Mouse (Mus musculus): ENCODE measurements at regions not wholly inside any gene's neighbourhood (a gene's known extent, or its start where the extent isn't known, plus 50 kb on each side); places are given as distances from the start of the nearest gene placed in this dataset.

- no peak for DNase-seq (ENCODE audit: low spot score)
These were observed 67.6 kb upstream of the Tmem189 start for GRCm38 (mm10) chr2:167757157-167757780.

GRCm38 (mm10) chr2:167756721-167757120 lies 67.1 kb upstream of the Tmem189 start:
- DNase-seq (ENCODE audit: low spot score), result no peak

GRCm38 (mm10) chr2:167754929-167755551 lies 65.4 kb upstream of the Tmem189 start:
- DNase-seq (ENCODE audit: low spot score), result no peak

- peak; percentile 47 for DNase-seq (ENCODE audit: low spot score)
These were observed 64.3 kb upstream of the Tmem189 start for GRCm38 (mm10) chr2:167753898-167754297.

- DNase-seq (ENCODE audit: low spot score), result no peak
These were observed 63.4 kb upstream of the Tmem189 start for GRCm38 (mm10) chr2:167752805-167753556.

- DNase-seq (ENCODE audit: low spot score), result no peak
These were observed 62.0 kb upstream of the Tmem189 start for GRCm38 (mm10) chr2:167751585-167751984.

- DNase-seq (ENCODE audit: low spot score), result no peak
These were observed 58.7 kb upstream of the Tmem189 start for GRCm38 (mm10) chr2:167748297-167748696.

- no peak for DNase-seq (ENCODE audit: low spot score)
These were observed 57.7 kb upstream of the Tmem189 start for GRCm38 (mm10) chr2:167747164-167747843.

GRCm38 (mm10) chr2:167746344-167746743 lies 56.7 kb upstream of the Tmem189 start:
- DNase-seq (ENCODE audit: low spot score), result no peak

- DNase-seq (ENCODE audit: low spot score), result no peak
These were observed 55.8 kb upstream of the Tmem189 start for GRCm38 (mm10) chr2:167745409-167745808.

- DNase-seq (ENCODE audit: low spot score), result no peak
These were observed 54.5 kb upstream of the Tmem189 start for GRCm38 (mm10) chr2:167744080-167744479.

GRCm38 (mm10) chr2:167742479-167742878 lies 52.9 kb upstream of the Tmem189 start:
- DNase-seq (ENCODE audit: low spot score), result no peak

GRCm38 (mm10) chr2:167740516-167741189 lies 51.0 kb upstream of the Tmem189 start:
- no peak for DNase-seq (ENCODE audit: low spot score)

All from left cerebral cortex, adult 11 months (tissue).